In the genomic region with DNA sequence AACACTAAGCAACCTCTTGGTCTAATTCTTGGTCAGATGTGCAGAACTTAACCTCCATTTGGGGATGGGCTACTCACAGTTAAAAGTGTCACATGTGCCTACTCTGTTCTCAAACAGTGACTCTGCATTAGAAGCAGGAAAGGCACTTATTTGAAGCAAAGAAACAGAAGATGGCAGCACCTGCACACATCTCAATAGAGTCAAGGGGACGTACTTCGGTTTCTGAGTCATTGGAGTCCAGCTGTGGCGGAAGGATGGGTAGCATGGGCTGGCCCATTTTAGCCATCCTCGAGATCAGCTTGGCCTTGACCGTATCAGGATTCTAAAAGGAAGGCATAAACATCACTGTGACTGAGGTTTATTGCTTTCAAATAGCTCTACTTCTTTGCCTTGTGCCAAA, we compare ENCODE assay signal across 15 mouse cellular contexts. TPM values are rescaled to one million over a fixed set of nuclear protein-coding genes. Genes with fewer than 3 reads are reported as not detected.
DNase-seq lines count a peak whose midpoint lies in the region; ATAC-seq and TF ChIP-seq lines count a peak whose summit lies in the region.
"Had no signal": no experiment of that assay in that cellular context is flagged by ENCODE, and none has a peak within 500 bp of the region (broad histone marks: within the 10 kb centered on the region; RNA-seq: fewer than 3 reads in every experiment).

No protein-coding gene starts in this region.

- H3K9ac ChIP-seq in forebrain, postnatal 0 days, result no peak overlapping the region
- no peak overlapping the region for H3K9ac ChIP-seq in forebrain, embryonic 12.5 days
- H3K9ac ChIP-seq: embryonic facial prominence, embryonic 12.5 days; limb, embryonic 13.5 days had no signal

- TF ChIP-seq POLR2A in brain, embryonic 14.5 days (IDR thresholded peaks at IDR 0.05; ENCODE audit: borderline replicate concordance, extremely low read depth, insufficient read depth, insufficient read length, poor library complexity, severe bottlenecking), result no peak
- no peak for TF ChIP-seq POLR2A in cerebellum, adult 2 months (IDR thresholded peaks at IDR 0.05; ENCODE audit: borderline replicate concordance, insufficient read depth, low read length)

- intact Hi-C loops in gastrocnemius, postnatal 14 days (cut with DNase I; ENCODE audit: low total_unique reads), result no loop called here

- ATAC-seq in forebrain, postnatal 0 days, result no peak
- no peak for ATAC-seq in forebrain, embryonic 12.5 days (ENCODE audit: low FRiP score)

- WGBS in forebrain, postnatal 0 days, result 84% methylated on average over 5 of the region's 5 CpGs
- 88% methylated on average over 5 of the region's 5 CpGs for WGBS in forebrain, embryonic 12.5 days
- WGBS in cerebellum, adult 2 months, result 70% methylated on average over 5 of the region's 5 CpGs

- H3K36me3 ChIP-seq in forebrain, postnatal 0 days (ENCODE audit: insufficient read depth), result peaks cover 54% of the 10 kb centered on the region
- H3K36me3 ChIP-seq in forebrain, embryonic 12.5 days (replicated peaks), result peaks cover 45% of the 10 kb centered on the region

- H3K4me1 ChIP-seq in forebrain, postnatal 0 days (ENCODE audit: insufficient read depth), result no peaks in the 10 kb centered on the region
- no peaks in the 10 kb centered on the region for H3K4me1 ChIP-seq in forebrain, embryonic 12.5 days
- H3K4me1 ChIP-seq in cerebellum, adult 2 months (ENCODE audit: control insufficient read depth, insufficient read depth, low read length), result no peaks in the 10 kb centered on the region
- H3K4me1 ChIP-seq: embryonic facial prominence, embryonic 12.5 days; limb, embryonic 13.5 days; midbrain, embryonic 10.5 days had no signal

- no peak overlapping the region for H3K4me2 ChIP-seq in forebrain, postnatal 0 days (ENCODE audit: low read depth)
- no peak overlapping the region for H3K4me2 ChIP-seq in forebrain, embryonic 12.5 days
- H3K4me2 ChIP-seq: embryonic facial prominence, embryonic 12.5 days; limb, embryonic 13.5 days had no signal

- no peaks in the 10 kb centered on the region for H3K9me3 ChIP-seq in forebrain, postnatal 0 days (ENCODE audit: low read length)
- no peaks in the 10 kb centered on the region for H3K9me3 ChIP-seq in forebrain, embryonic 12.5 days
- H3K9me3 ChIP-seq: embryonic facial prominence, embryonic 12.5 days; limb, embryonic 13.5 days; midbrain, embryonic 10.5 days had no signal

- no peaks in the 10 kb centered on the region for H3K27me3 ChIP-seq in forebrain, postnatal 0 days (ENCODE audit: insufficient read depth, low read length)
- no peaks in the 10 kb centered on the region for H3K27me3 ChIP-seq in forebrain, embryonic 12.5 days
- H3K27me3 ChIP-seq in cerebellum, adult 2 months (ENCODE audit: control insufficient read depth, insufficient read depth, low read length), result no peaks in the 10 kb centered on the region
- H3K27me3 ChIP-seq: embryonic facial prominence, embryonic 12.5 days; limb, embryonic 13.5 days had no signal

- no peak overlapping the region for H3K27ac ChIP-seq in forebrain, postnatal 0 days (ENCODE audit: low read depth, low read length)
- H3K27ac ChIP-seq in forebrain, embryonic 12.5 days, result no peak overlapping the region
- H3K27ac ChIP-seq in cerebellum, adult 2 months (ENCODE audit: insufficient read depth, low read length), result no peak overlapping the region
- H3K27ac ChIP-seq: embryonic facial prominence, embryonic 12.5 days; limb, embryonic 13.5 days; midbrain, embryonic 10.5 days had no signal

- DNase-seq in forebrain, postnatal 0 days, result no peak
- DNase-seq in kidney, postnatal 10 days, result peak; percentile 12
- no peak for DNase-seq in kidney, postnatal 25 days
- peak; percentile 17 for DNase-seq in A20 (ENCODE audit: low read depth, low spot score)
- DNase-seq in brain, embryonic 14.5 days (ENCODE audit: low read depth), result peak; percentile 15
- no peak for DNase-seq in gastrocnemius, postnatal 14 days
- DNase-seq in cerebellum, adult 2 months, result no peak
- DNase-seq: cerebellum, adult 9-10 months; heart, postnatal 14 days; right cerebral cortex, postnatal 14 days had no signal

- TF ChIP-seq CTCF in forebrain, postnatal 0 days (IDR thresholded peaks at IDR 0.05; ENCODE audit: low read depth), result peak; percentile 21; the same call in 1 of the 2 replicates
- peak; percentile 11; the same call in 1 of the 2 replicates for TF ChIP-seq CTCF in brain, embryonic 14.5 days (IDR thresholded peaks at IDR 0.05; ENCODE audit: borderline replicate concordance, extremely low read depth, insufficient read depth, insufficient read length)
- TF ChIP-seq CTCF in cerebellum, adult 2 months (IDR thresholded peaks at IDR 0.05; ENCODE audit: borderline replicate concordance, insufficient read depth, low read depth, low read length), result no peak

- H3K4me3 ChIP-seq in forebrain, postnatal 0 days (ENCODE audit: low read depth, low read length), result no peak overlapping the region
- H3K4me3 ChIP-seq in forebrain, embryonic 12.5 days (replicated peaks), result no peak overlapping the region
- no peak overlapping the region for H3K4me3 ChIP-seq in cerebellum, adult 2 months (replicated peaks; ENCODE audit: insufficient read depth, low read depth, low read length)
- H3K4me3 ChIP-seq: embryonic facial prominence, embryonic 12.5 days; limb, embryonic 13.5 days; midbrain, embryonic 10.5 days; myocyte had no signal

RNA-seq across cellular contexts. Expression of a gene that starts 28.4 kb away (rescaled TPM):
- total RNA-seq in forebrain, postnatal 0 days (2014; rRNA removed), result 34.0 and 43.3 TPM in 2 replicates
- polyA plus RNA-seq in forebrain, postnatal 0 days (2015; fragmentation: Nextera tagmentation; extraction: Ambion mirVana), result 14.3 and 19.1 TPM in 2 replicates
- 23.7 and 24.0 TPM in 2 replicates for polyA plus RNA-seq in forebrain, embryonic 12.5 days (2016; fragmentation: Nextera tagmentation; extraction: Ambion mirVana)
- polyA plus RNA-seq in brain, embryonic 14.5 days (2012; rRNA removed), result 22.3 and 22.4 TPM in 2 replicates
- total RNA-seq in gastrocnemius, postnatal 14 days (2021), result 10 to 100 TPM; 14.4 to 15.9 TPM
- 26.4 and 28.5 TPM in 2 replicates for polyA plus RNA-seq in cerebellum, adult 2 months (2012; rRNA removed)

RNA-seq across cellular contexts. Expression of a gene that starts 28.6 kb away (rescaled TPM):
- 15.2 and 16.2 TPM in 2 replicates for total RNA-seq in forebrain, postnatal 0 days (2014; rRNA removed)
- 30.4 and 39.9 TPM in 2 replicates for polyA plus RNA-seq in forebrain, postnatal 0 days (2015; fragmentation: Nextera tagmentation; extraction: Ambion mirVana)
- polyA plus RNA-seq in forebrain, embryonic 12.5 days (2016; fragmentation: Nextera tagmentation; extraction: Ambion mirVana), result 48.7 and 49.0 TPM in 2 replicates
- 30.0 and 32.3 TPM in 2 replicates for polyA plus RNA-seq in brain, embryonic 14.5 days (2012; rRNA removed)
- 10 to 100 TPM; 12.2 to 13.3 TPM for total RNA-seq in gastrocnemius, postnatal 14 days (2021)
- polyA plus RNA-seq in cerebellum, adult 2 months (2012; rRNA removed), result 20.8 and 24.1 TPM in 2 replicates

Comparison
In these comparisons a context has a peak if more than half of its experiments do, and no peak if none do; other contexts are left out.
1. DNase-seq: peak in kidney, postnatal 10 days (single experiment), A20 (single experiment) and brain, embryonic 14.5 days (single experiment); none in forebrain, postnatal 0 days (single experiment), kidney, postnatal 25 days (0 of 2), gastrocnemius, postnatal 14 days (single experiment) and cerebellum, adult 2 months (0 of 2).